Mouse (Mus musculus): ENCODE measurements around the gene Lsm8. TPM values are rescaled to one million over a fixed set of nuclear protein-coding genes. Genes with fewer than 3 reads are reported as not detected.
"Not testable (repeated sequence)": the region's sequence is repeated elsewhere in the genome, so short reads cannot be mapped to it uniquely, and the experiment has no call there.

Lsm8 gene
- total RNA-seq (2021) (10 to 100 TPM; 13.4 to 26.1 TPM), polyA plus RNA-seq (2012; rRNA removed) (6.1 and 9.2 TPM in 2 replicates)
- long read RNA-seq, transcript Lsm8-201 (4 exons, 807 nt), result major isoform, 15 of 16 reads
- long read RNA-seq, partial matches to known transcripts, result 1 of 16 reads
- long read RNA-seq, other reads (novel, unspliced or antisense), result 0 of 16 reads

- DNase-seq, result peak; percentile 98
These were observed at the start of gene Lsm8 for GRCm38 (mm10) chr6:18848051-18848701. Gene Lsm8, plus strand, starts transcription at chr6:18848579.

GRCm38 (mm10) chr6:18800869-18801511 is 47.4 kb upstream of the Lsm8 start:
- no peak for DNase-seq

GRCm38 (mm10) chr6:18812623-18813022 is 35.8 kb upstream of the Lsm8 start:
- no peak for DNase-seq

- DNase-seq, result no peak
These were observed 32.8 kb upstream of the Lsm8 start for GRCm38 (mm10) chr6:18815606-18816005.

- peak; percentile 49 for DNase-seq
These were observed 29.0 kb upstream of the Lsm8 start for GRCm38 (mm10) chr6:18819343-18819742.

GRCm38 (mm10) chr6:18820246-18820645 is 28.1 kb upstream of the Lsm8 start:
- DNase-seq, result no peak

GRCm38 (mm10) chr6:18822812-18823211 is 25.6 kb upstream of the Lsm8 start:
- no peak for DNase-seq

GRCm38 (mm10) chr6:18832958-18833357 is 15.4 kb upstream of the Lsm8 start:
- DNase-seq, result no peak

- not testable (repeated sequence) for DNase-seq
These were observed 3.9 kb upstream of the Lsm8 start for GRCm38 (mm10) chr6:18844529-18844928.

GRCm38 (mm10) chr6:18845571-18845970 is 2.8 kb upstream of the Lsm8 start:
- peak; percentile 3 for DNase-seq

- no peak for DNase-seq
These were observed 303 bp downstream of the Lsm8 start for GRCm38 (mm10) chr6:18848702-18849061.

GRCm38 (mm10) chr6:18855323-18855722 is 6.9 kb downstream of the Lsm8 start:
- DNase-seq, result no peak

GRCm38 (mm10) chr6:18856487-18857078 is 8.2 kb downstream of the Lsm8 start:
- DNase-seq, result no peak

- DNase-seq, result no peak
These were observed 17.6 kb downstream of the Lsm8 start, which contains the start of gene Ankrd7 for GRCm38 (mm10) chr6:18866018-18866417. Gene Ankrd7, plus strand, starts transcription at chr6:18866318.

GRCm38 (mm10) chr6:18889030-18889429 is 40.7 kb downstream of the Lsm8 start:
- no peak for DNase-seq

- DNase-seq, result no peak
These were observed 45.8 kb downstream of the Lsm8 start for GRCm38 (mm10) chr6:18894142-18894541.

Other genes starting within 250 kb of the Lsm8 start
- not detected for gene Ankrd7, start 17.7 kb downstream of the Lsm8 start, total RNA-seq (2021)
- gene Ankrd7, start 17.7 kb downstream of the Lsm8 start, polyA plus RNA-seq (2012; rRNA removed), result not detected in 2 replicates

Data from adrenal gland, adult 2 months (tissue).